Mouse (Mus musculus) hindbrain, embryonic 16.5 days (tissue): ENCODE measurements around the gene Tenm2. TPM values are rescaled to one million over a fixed set of nuclear protein-coding genes. Genes with fewer than 3 reads are reported as not detected.

ENCODE experiments used
- ATAC-seq: fragments of 200-750 bp; cut with Nextera tagmentation; 2 replicates; pipeline ENCODE4 v1.8.0; 2017; ENCODE audit warnings: moderate TSS enrichment, moderate library complexity
- H3K27ac ChIP-seq: fragments of 300-500 bp; sonication (generic); 2 replicates; pipeline ENCODE4 v1.5.1; 2014; ENCODE audit warnings: low read depth, mild to moderate bottlenecking, control low read depth, low read length, moderate library complexity
- H3K27me3 ChIP-seq: fragments of 300-500 bp; sonication (generic); replicated peaks from 2 replicates; pipeline ENCODE4 v1.6.1; 2014; ENCODE audit warnings: low read length; ENCODE audit not compliant: control insufficient read depth, insufficient read depth
- H3K36me3 ChIP-seq: fragments of 300-500 bp; sonication (generic); 2 replicates; pipeline ENCODE4 v1.6.1; 2014; ENCODE audit warnings: mild to moderate bottlenecking, low read length, moderate library complexity, mixed read lengths; ENCODE audit not compliant: control insufficient read depth, insufficient read depth
- H3K4me1 ChIP-seq: fragments of 300-500 bp; sonication (generic); 2 replicates; pipeline ENCODE4 v1.6.1; 2014; ENCODE audit warnings: low read depth, low read length; ENCODE audit not compliant: control insufficient read depth, insufficient read depth
- H3K4me2 ChIP-seq: fragments of 300-500 bp; sonication (generic); 2 replicates; pipeline ENCODE4 v1.6.1; 2014; ENCODE audit warnings: mild to moderate bottlenecking, low read length, control low read depth, moderate library complexity
- H3K4me3 ChIP-seq: fragments of 300-500 bp; sonication (generic); 2 replicates; pipeline ENCODE4 v1.5.1; 2014; ENCODE audit warnings: mild to moderate bottlenecking, low read length, control low read depth, moderate library complexity
- H3K9ac ChIP-seq: fragments of 300-500 bp; sonication (generic); 2 replicates; pipeline ENCODE4 v1.6.1; 2014; ENCODE audit warnings: low read depth, mild to moderate bottlenecking, control low read depth, low read length, moderate library complexity
- H3K9me3 ChIP-seq: fragments of 300-500 bp; sonication (generic); 2 replicates; pipeline ENCODE4 v1.6.1; 2014; ENCODE audit warnings: mild to moderate bottlenecking, low read length, moderate library complexity; ENCODE audit not compliant: control insufficient read depth
- WGBS: fragments of 180-500 bp; shearing (Covaris S2); extraction: QIAGEN DNeasy Blood & Tissue Kit; methylation state at CpG from one replicate; pipeline ENCODE4 v1.1.7; 2014; 5-methylcytosine and 5-hydroxymethylcytosine counted together
- polyA plus RNA-seq: library from polyadenylated mRNA; unstranded; fragments of >200 nt; fragmentation: Nextera tagmentation; extraction: Ambion mirVana; gene quantifications from 2 replicates; pipeline ENCODE4 v1.2.1, GENCODE M21; 2015

Tenm2 gene
- polyA plus RNA-seq, 1 experiment from 2014 or later, result 33.2 TPM

GRCm38 (mm10) chr11:36256747-36257146 is 979.0 kb downstream of the Tenm2 start:
- WGBS, result 60% methylated on average over 5 of the region's 5 CpGs
- Histone ChIP-seq H3K4me2 (no peak overlapping the region), H3K9ac (no peak overlapping the region), H3K27me3 (no peaks in the 10 kb centered on the region), H3K36me3 (no peaks in the 10 kb centered on the region), H3K4me1 (no peaks in the 10 kb centered on the region), H3K4me3 (no peak overlapping the region), H3K9me3 (no peaks in the 10 kb centered on the region), H3K27ac (no peak overlapping the region)
- no peak for ATAC-seq

- no peaks in the 10 kb centered on the region for H3K27me3 ChIP-seq
- H3K9ac ChIP-seq, result no peak overlapping the region
- H3K4me3 ChIP-seq, result no peak overlapping the region
- H3K9me3 ChIP-seq, result no peaks in the 10 kb centered on the region
- H3K4me1 ChIP-seq, result no peaks in the 10 kb centered on the region
- no peaks in the 10 kb centered on the region for H3K36me3 ChIP-seq
- ATAC-seq, result no peak
- WGBS, result 90% methylated on average over 2 of the region's 2 CpGs
- H3K4me2 ChIP-seq, result no peak overlapping the region
- no peak overlapping the region for H3K27ac ChIP-seq
Observed at GRCm38 (mm10) chr11:36254019-36254418, 981.7 kb downstream of the Tenm2 start.

DNA sequence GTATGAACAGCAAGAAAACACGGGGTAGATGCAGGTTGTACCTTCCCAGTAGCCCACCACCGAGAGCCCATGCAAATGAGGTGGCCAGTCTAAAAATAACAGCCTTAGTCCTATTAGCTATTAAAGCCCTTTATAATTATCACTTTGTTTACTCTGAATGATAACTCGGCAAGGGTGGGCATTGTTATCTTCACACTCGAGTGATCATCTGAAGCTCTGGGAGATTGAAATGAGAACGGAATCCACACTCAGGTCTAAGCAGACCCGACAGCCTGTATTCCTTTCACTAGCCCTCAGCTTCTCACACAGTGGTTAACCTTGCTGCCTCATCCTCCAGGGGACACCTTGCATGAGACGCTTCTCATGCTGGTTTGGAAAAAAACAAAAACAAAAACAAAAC is 985.7 kb downstream of the Tenm2 start:
- no peak for ATAC-seq
- Histone ChIP-seq H3K4me3 (no peak overlapping the region), H3K27ac (no peak overlapping the region), H3K36me3 (no peaks in the 10 kb centered on the region), H3K9me3 (no peaks in the 10 kb centered on the region), H3K9ac (no peak overlapping the region), H3K4me1 (peaks cover 3% of the 10 kb centered on the region; the same call in 1 of the 2 replicates), H3K4me2 (no peak overlapping the region), H3K27me3 (no peaks in the 10 kb centered on the region)
- WGBS, result 30% methylated on average over 7 of the region's 7 CpGs

DNA sequence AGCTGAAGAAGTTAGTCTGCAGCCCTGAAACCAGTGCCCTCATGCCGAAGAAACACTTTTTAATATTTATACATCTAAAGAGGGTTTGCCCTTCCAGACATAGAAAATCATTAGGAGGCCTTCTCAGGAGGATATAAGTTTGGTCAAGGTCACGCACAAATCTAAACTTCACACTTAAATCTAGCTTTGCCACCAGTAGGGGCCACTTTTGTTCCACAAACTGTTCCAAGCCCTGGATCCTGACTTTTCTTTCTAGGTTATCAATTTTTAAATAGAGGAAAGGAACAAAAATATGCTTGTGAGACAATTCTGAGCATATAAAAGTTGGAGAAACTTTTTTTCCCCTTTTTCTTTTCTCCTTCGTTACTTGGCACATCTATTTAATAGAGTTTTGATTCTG is 989.6 kb downstream of the Tenm2 start:
- H3K9me3 ChIP-seq, result no peaks in the 10 kb centered on the region
- peaks cover 22% of the 10 kb centered on the region for H3K4me1 ChIP-seq
- no peak for ATAC-seq
- H3K4me2 ChIP-seq, result no peak overlapping the region
- H3K27ac ChIP-seq, result no peak overlapping the region
- H3K9ac ChIP-seq, result no peak overlapping the region
- no peak overlapping the region for H3K4me3 ChIP-seq
- no peaks in the 10 kb centered on the region for H3K36me3 ChIP-seq
- WGBS, result 83% methylated on average over 3 of the region's 3 CpGs
- H3K27me3 ChIP-seq, result no peaks in the 10 kb centered on the region

GRCm38 (mm10) chr11:36244491-36244882 is 991.3 kb downstream of the Tenm2 start:
- peaks cover 22% of the 10 kb centered on the region for H3K4me1 ChIP-seq
- H3K9ac ChIP-seq, result no peak overlapping the region
- H3K9me3 ChIP-seq, result no peaks in the 10 kb centered on the region
- no peaks in the 10 kb centered on the region for H3K27me3 ChIP-seq
- ATAC-seq, result no peak
- H3K4me3 ChIP-seq, result no peak overlapping the region
- H3K36me3 ChIP-seq, result no peaks in the 10 kb centered on the region
- no peak overlapping the region for H3K4me2 ChIP-seq
- 75% methylated on average over 11 of the region's 11 CpGs for whole genome bisulfite sequencing
- H3K27ac ChIP-seq, result peak overlapping the region; percentile 57

- Histone ChIP-seq H3K4me3 (no peak overlapping the region), H3K9ac (no peak overlapping the region), H3K4me1 (peaks cover 22% of the 10 kb centered on the region), H3K36me3 (no peaks in the 10 kb centered on the region), H3K9me3 (no peaks in the 10 kb centered on the region), H3K4me2 (0 out of 2 replicates have a peak overlapping the region, but pooled peaks have one; percentile 7), H3K27ac (peak overlapping the region; percentile 57), H3K27me3 (no peaks in the 10 kb centered on the region)
- ATAC-seq, result peak; percentile 81
- 53% methylated on average over 18 of the region's 18 CpGs for WGBS
Observed at GRCm38 (mm10) chr11:36243747-36244490, 991.8 kb downstream of the Tenm2 start.

GRCm38 (mm10) chr11:36238890-36239289 is 996.9 kb downstream of the Tenm2 start:
- no peak for ATAC-seq
- Histone ChIP-seq H3K27ac (no peak overlapping the region), H3K9me3 (no peaks in the 10 kb centered on the region), H3K4me2 (no peak overlapping the region), H3K36me3 (no peaks in the 10 kb centered on the region), H3K4me3 (no peak overlapping the region), H3K27me3 (no peaks in the 10 kb centered on the region), H3K4me1 (peaks cover 14% of the 10 kb centered on the region), H3K9ac (no peak overlapping the region)
- WGBS, result 90% methylated on average over 9 of the region's 9 CpGs

- ATAC-seq, result no peak
Observed at GRCm38 (mm10) chr11:36228654-36229053, 1007.1 kb downstream of the Tenm2 start.

DNA sequence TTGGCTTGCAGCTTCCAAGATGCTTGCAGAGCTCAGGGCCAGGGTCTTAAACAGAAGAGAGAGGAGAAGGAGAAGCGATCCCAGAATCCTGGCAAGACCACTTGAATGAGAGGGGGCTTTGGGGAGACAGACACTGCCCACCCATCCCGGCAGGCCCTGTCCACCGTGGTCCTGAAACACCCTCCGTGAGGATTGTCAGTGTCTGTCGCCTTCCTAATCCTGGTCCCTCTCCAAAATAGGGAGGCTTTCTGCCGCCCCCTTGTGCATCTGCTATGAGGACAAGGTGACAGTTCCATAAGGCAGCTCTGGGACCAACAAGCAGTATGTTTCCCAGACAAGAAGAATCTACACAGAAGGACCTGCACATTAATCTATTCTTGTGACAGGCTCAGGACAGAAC is 1007.6 kb downstream of the Tenm2 start:
- Histone ChIP-seq H3K4me3 (no peak overlapping the region), H3K9ac (no peak overlapping the region), H3K9me3 (no peaks in the 10 kb centered on the region), H3K27me3 (no peaks in the 10 kb centered on the region), H3K27ac (no peak overlapping the region), H3K4me2 (no peak overlapping the region), H3K36me3 (no peaks in the 10 kb centered on the region), H3K4me1 (no peaks in the 10 kb centered on the region)
- ATAC-seq, result no peak
- WGBS, result 79% methylated on average over 6 of the region's 6 CpGs

More at GRCm38 (mm10) chr11:36228654-36229053, 1007.1 kb downstream of the Tenm2 start:
- no peak overlapping the region for H3K4me2 ChIP-seq
- H3K4me3 ChIP-seq, result no peak overlapping the region
- no peaks in the 10 kb centered on the region for H3K27me3 ChIP-seq
- no peaks in the 10 kb centered on the region for H3K4me1 ChIP-seq
- H3K9me3 ChIP-seq, result no peaks in the 10 kb centered on the region
- H3K9ac ChIP-seq, result no peak overlapping the region
- WGBS, result 78% methylated on average over 11 of the region's 11 CpGs
- no peak overlapping the region for H3K27ac ChIP-seq
- no peaks in the 10 kb centered on the region for H3K36me3 ChIP-seq
